Mouse (Mus musculus) ovary, postnatal 36 days (tissue): ENCODE data around the gene Wdr13.
A peak's percentile ranks its signal among the peaks of the same experiment; 100 is the strongest.

Experiments used
- DNase-seq: peaks from one replicate; pipeline ENCODE4 v3.0.0; 2022; ENCODE audit warnings: low spot score, mixed read lengths

Wdr13 gene

DNA sequence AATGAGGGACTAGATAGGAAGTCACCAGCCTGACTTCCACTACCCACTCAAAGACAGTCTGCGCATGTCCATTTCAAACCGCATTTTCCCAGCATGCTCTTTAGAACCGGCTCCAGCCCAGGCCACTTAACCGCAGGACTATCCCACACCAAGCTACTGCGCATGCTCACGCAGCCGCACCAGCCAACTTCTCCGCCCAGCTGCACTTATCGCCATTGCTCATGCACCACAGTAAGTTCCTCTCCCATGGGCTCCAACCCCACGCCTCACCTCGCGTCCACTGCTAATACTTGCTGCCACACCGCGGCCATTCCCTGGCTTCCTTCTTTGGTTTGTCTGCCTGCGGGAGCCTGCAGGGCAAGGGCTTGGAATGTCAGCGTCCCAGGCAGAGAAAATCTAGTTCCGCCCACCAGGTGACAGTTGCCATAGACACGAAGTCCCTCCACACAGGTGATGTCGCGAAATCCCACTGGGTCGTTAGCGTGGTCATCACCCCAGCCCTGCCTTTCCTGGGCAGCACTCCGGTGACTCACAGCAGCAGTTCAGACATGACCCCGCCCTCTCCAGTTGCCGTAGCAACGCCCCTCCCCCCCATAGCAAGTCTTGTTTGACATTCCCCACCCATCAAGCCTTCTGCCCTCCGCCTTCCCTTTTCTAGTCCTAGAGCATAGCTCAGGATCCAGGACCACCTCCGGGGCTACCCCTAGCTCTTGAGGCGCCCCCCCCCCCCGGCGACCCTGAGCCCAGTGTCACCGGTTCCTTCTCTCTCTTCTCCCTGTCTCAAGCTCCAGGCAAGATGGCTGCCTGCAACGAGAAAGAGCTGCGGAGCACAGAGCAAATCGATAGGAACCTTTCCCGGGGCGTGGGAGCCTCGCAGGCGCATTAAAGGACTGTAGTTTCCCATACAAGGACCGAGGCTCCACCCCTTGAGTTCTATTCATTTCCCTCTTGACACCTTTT, at the start of gene Wdr13:
Gene Wdr13 (minus strand): TSS at position 876 of the 960 bp plus-strand sequence.
- peak; percentile 83 for DNase-seq

DNA sequence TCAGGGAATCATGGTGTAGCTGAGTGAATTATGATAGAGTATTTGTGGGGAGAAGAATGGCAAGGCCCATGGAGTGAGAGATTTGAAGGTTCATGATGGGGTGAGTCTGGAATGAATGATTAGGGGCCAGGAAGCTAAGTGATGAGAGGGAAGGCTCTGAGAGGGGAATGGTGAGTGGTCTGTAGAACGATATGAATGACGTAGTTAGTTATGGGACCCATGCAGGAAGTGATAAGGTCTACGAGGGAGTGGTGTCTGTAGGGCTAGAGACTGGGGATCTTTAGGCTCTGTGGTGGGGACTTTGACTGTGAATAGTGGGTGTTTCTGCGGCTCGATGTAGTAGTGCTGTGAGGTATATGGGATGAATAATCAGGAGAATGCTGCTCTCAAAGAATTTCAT, 47.0 kb upstream of the Wdr13 start:
- DNase-seq: no peak

GRCm38 (mm10) chrX:8178871-8179270, 46.2 kb upstream of the Wdr13 start:
- DNase-seq: no peak

DNA sequence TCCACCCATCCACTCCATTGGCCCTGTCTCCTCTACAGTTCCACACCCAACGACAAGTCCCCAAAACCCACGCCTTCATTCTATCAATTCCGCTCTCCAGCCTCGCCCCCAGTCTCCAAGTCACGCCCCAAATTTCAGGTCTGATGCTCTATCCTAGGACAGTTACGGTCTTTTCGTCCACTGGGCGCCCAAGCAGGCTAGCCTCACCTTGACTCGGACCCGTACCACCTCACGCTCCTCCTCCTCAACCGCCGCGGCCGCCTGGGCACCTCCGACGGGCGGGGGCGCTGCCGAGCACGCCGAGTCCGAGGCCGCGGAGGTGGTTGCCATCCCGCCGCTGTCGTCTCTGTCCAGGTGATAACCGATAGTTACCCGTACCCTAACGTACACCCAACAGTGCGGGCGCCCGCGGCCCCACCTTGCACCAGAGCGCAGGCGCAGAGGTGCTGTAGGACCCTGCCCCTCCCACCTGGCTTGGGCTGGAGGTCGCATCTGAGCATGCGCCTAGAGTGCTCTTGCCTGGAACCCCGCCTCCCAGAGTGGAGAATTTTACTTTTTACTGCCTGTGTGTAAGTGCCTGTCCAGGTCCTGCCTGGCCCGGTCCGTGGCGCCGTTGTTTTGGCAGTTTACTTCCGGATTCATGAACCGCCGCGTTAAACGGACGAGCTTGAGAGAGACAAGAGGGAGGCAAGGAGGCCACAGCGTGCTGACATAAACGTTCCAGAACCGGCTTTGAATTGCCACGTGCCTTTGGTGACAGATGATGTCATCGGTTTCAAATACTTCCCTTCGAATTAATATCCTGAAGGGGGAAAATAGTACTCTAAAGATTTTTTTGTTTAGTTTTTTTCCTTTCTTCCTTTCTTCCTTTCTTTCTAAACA, 43.1 kb upstream of the Wdr13 start, which contains the start of gene Tbc1d25:
Gene Tbc1d25 (minus strand): TSS at position 678 of the 882 bp plus-strand sequence.
- DNase-seq: peak; percentile 80

DNA sequence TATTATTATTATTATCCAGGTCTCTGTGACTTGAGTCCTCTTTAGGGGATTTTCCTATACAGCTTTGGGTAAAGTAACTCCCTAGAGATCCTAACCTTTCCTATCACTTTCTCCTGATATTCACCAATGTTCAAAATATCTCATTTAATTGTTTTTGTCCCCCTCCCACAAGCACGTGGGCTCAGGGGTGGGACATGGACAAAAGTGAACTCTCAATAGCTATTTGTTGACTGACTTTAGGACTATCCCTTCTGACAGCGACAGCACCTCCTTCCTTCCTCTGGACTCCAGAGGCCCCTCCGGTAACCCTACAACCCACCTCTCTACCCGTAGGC, 42.4 kb upstream of the Wdr13 start:
- DNase-seq: no peak

- DNase-seq: no peak
These were observed 35.3 kb upstream of the Wdr13 start for GRCm38 (mm10) chrX:8167716-8168647.

DNA sequence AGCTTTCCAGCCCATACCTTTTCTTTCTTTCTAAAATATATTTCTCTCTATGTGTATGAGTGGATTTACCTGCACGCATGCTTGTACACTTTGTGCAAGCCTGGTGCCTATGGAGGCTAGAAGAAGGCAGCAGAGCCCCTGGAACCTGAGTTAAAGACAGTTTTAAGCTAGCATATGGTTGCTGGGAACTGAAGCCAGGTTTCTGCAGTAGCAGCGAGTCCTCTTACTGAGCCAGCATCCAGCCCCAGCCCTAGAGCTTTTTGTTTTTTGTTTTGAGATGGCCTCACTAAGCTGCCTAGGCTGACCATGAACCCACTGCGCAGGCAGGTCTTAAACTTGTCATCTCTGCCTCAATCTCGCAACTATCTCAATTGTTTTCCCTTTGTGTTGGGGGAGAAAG, 31.8 kb upstream of the Wdr13 start:
- DNase-seq: no peak

- no peak for DNase-seq
These were observed 30.4 kb upstream of the Wdr13 start for GRCm38 (mm10) chrX:8163076-8163475.

DNA sequence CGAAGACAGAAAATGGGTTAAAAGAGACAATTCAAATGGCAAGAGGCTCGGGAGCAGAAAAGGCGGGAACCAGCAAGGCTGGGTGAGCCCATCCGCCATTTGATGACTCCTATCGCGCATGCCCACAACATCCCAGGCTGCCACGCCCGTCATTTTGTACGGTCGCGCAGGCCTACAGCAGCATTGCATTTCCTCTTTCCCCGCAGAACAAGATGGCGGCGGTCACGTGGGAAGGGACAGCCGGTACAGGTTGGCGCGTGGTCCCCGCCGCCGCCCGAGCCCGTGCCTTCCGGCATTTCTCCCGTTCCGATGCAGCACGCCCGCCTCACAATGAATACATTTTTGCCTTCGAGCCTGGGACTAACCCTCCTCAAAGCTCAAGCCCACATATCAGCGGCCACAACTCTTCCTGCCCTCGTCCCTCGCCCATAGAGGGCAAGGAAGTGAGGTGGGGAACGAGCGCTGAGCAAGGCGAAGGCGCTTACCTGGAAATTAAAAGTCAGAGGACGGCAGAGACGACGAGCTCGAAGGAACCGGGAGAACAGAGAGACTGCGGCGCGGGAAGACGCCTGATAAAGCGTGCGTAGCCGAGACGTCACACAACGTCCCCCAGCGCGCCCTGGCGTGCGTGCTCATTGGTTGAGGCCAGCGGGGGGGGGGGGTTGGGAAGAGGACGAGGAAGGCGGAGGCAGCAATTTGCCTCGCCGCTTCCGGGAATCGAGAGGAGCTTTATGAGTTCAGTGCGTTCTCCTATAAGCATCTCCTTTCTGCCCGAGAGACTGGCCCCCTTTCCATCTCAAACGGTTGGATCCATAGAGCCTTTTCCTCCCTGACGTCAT, 12.7 kb upstream of the Wdr13 start, which contains the start of gene Rbm3:
Gene Rbm3 (minus strand): TSS at position 728 of the 839 bp plus-strand sequence.
- peak; percentile 79 for DNase-seq

DNA sequence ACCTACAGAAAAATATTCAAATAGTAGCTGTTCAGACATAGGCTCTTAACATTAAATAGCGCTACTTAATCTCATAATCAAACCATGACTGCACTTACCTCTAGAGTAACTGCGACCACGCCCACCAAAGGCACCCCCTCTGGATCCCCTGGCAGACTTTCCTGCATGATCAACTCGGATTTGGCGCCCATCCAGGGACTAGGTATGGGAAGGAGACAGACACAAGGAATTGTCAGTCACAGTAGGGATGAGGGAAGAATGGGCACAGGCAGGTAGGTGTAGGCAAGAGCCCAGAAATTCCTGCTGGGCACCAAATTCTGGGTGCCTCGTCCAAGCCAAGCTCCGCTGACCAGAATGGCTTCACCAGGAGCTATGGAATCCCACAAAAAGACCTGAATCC, 11.1 kb upstream of the Wdr13 start:
- no peak for DNase-seq

DNA sequence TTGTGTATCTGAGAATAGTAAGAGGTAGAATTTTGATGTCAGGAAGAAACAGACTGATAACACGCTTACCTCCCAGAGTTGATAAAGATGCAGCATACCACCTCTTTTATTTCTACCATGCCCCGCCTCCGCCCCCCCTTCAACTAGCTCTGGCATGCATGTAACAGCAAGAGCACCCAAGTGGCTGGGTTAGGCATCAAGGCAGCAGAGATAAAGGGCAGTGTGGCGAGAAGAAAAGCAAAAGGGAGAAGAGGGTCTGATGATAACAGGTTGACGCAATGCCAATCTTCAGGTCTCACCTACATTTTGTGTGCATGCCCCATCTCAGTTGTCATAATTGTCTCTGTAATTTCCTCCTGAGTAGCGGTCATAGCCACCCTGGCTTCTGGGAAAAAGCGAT, 10.3 kb upstream of the Wdr13 start:
- no peak for DNase-seq

- no peak for DNase-seq
These were observed 8.4 kb upstream of the Wdr13 start for GRCm38 (mm10) chrX:8141058-8141457.

DNA sequence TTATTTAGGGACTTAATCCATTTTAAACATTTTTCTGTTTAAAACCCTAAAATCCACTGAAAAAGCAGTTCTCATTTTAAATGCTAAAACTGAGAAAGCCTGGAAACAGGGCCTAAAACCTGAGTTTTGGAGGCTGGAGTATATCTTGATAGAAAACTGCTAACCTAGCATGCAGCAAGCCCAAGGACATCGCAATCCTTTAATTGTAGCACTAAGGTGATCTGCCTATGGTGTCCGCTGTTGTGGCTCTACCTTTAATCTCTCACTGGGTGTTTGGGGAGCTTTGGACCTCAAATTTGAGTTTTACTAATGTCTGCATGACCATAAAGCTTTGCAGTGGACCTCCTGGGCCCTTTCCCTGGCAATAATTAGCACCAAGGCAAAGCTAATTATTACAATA, 7.8 kb upstream of the Wdr13 start:
- no peak for DNase-seq

DNA sequence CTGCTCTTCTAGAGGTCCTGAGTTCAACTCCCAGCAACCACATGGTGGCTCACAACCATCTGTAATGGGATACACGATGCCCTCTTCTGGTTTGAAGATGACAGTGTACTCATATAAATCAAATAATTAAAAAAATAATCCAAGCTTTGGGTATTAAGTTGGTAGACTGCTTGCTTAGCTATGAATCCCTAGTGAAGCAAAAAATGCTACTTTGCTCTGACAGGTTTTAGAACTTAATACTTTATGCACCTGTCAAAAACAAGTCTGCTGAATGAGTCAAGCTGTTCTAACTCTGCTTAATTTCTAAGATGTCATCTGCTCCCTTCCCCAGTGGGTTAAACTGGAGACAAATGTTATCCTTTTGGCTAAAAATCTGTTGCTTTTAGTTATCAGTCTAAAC, 6.8 kb upstream of the Wdr13 start:
- DNase-seq: no peak

DNA sequence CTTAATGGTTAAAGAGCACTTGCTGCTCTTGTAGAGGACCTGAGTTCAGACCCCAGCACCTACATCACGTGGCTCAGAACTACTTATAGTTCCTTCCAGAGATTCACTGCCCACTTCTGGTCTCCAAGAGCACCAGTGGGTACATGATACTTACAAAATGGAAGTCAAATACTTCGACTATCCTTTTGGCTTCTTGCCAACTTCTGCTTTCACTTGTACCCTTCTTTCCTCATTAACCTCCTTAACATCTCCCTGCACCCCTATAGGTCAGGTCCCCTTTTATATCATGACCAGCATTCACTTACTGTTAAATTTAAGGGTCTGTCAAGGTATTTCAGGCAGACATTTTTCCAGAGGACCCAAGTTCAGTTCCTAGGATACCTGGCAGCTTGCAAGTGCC, 3.2 kb upstream of the Wdr13 start:
- DNase-seq: no peak

DNA sequence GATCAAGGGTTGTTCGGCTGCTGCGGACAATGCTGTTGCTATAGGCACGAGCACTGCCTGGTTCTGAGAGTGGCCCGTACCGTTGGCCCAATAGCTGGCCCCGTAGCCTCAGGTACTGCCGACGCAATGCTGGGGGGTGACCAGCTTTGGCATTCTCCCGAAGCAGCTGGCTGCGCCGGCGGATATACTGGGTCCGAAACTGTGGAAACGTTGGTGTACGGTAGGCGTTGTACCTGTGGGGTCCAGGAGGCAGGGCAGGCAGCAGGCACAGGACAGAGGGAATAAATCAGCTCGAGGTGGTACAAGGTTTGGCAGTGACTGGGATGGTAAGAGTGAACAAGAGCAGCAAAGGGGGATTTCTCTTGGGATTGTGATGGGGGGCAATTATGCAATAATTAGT, 1.3 kb downstream of the Wdr13 start:
- DNase-seq: no peak

DNA sequence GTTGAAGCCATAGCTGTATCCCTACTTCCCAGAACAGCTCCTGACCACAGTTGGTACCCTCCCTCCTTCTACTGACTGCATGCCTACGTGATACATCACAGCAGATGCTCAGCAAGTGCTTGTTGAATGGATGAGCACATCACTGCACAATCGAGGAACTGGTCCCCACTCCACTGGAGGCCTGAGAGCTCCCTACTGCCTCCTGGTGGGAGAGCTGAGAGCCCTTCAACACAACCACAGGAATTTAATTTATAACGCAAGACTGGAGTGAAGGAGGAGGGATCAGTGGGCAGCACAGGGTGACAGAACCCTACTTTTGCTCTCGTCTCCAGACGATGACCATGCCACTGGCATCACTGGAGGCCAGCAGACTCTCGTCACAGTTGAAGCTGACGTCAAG, 7.5 kb downstream of the Wdr13 start:
- DNase-seq: no peak

- no peak for DNase-seq
These were observed 8.7 kb downstream of the Wdr13 start for GRCm38 (mm10) chrX:8123821-8124470.

- DNase-seq: no peak
These were observed 15.4 kb downstream of the Wdr13 start for GRCm38 (mm10) chrX:8117264-8117663.

DNA sequence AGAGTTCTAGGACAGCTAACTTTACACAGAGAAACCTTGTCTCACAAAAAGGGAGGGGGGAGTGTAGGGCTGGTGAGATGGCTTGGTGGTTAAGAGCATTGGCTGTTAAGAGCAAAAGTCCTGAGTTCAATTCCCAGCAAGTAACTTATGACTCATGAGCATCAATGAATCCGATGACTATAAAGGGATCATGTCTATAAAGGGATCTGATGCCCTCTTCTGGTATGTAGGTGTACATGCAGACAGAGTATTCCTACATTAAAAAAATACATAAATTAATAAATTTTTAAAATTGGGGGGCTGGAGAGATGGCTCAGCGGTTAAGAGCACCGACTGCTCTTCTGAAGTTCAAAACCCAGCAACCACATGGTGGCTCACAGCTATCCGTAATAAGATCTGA, 17.4 kb downstream of the Wdr13 start:
- DNase-seq: no peak
